Mouse (Mus musculus): ENCODE measurements around the gene Fam114a1.

Gene Fam114a1

DNA sequence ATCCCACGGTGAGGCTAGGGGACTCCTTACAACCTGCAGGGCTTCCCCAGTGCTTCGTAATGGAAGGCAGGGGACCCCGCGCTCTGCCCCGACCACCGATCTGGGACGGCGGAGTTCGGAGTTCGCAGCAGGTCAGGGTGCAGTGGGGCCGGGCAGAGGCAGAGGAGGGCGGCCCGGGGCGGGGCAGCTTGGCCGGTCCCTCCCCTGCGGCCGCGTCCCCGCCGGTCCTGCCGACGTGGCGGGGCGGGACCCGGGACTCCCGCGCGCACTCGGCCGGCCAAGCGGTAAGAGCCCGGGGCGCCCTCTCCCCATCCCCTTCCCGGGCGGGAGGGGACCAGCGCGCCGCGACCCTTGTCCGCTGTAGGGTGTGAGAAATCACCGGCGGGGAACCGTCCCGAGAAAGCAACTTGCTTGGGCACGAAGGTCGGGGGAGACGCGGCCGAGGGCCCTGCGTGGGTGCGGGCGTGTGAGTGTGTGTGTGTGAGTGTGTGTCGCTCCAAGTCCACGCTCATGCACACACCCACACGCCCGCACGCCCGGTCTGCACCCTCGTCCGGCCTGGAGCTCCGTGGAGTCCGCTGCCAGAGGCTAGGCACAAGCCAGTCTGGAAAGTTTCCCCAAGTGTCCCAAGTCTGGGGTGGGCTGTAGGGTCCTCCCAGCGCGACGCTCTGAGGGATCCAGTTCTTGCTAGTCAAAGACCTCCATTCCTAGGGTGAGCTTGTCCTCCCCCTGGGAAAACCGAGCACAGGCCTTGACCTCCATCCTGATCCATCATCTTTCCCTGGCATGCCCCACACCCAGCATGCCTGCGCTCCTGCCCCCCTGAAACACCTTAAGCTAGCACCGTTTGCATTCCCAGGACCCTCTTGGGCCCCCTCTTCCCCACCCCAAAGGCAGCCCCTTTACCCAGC is at the start of gene Fam114a1:
Gene Fam114a1 (plus strand): TSS at position 211 of the 911 bp plus-strand sequence.
- peak; percentile 19 for DNase-seq

DNA sequence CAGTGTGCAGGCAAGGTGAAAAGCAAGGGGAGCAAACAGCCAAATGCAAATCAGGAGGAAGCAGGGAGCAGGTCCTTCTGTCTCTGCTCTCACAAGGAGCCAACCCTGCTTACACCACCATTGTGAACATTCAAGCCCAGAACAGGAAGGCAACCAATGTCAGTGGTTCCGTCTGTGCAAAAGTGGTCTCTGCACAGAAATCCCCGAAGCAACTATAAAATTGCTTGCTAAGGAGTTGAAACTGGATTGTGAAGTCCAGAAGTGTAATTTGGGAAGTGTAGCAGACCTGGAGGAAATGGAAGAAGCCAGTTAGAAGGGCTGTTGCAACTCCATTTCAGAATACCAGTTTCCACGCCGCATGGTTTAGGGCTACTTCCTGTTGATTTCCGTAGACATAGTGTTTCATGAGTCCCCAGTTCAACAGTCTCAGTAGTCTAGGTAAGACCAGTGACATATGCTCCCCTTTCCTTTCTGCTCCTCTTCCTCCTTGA is 46.9 kb upstream of the Fam114a1 start:
- DNase-seq: no peak

DNA sequence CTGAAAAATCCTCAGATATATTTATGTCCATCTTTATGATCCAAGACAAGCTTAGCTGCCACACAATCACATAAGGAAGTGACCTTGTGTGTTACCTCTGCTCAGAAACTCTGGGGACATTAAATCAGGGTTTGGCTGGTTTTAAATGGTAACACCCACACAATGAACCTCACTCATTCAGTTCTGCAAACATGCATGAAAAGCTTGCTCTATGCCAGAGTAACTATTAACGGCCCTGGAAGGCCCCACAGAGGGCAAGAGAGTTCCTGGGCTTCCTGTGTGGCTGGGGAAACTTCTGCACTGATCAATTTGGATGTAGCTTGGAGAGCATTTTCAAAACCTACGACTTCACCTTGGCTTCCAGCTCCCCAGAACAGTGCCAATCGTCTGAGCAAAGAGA is 37.7 kb upstream of the Fam114a1 start:
- DNase-seq: no peak

DNA sequence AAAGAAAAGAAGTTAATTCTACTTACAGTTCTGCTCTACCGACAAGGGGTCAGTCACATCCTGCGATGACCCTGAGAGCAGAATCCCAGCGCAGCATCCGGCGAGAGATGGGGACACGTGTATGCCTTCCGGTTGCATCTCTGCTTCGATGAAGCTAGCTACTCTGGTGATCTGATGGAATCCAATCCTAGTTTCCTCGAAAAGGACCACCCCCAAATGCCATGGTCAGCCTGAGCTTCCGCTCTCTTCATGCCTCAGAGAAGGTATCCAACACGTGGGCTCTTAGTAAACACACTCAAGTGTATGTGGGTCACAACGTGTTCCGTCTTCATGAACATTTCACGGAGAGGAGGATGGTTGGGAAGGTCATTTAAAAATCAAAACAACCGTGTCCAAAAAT is 37.1 kb upstream of the Fam114a1 start:
- no peak for DNase-seq

DNA sequence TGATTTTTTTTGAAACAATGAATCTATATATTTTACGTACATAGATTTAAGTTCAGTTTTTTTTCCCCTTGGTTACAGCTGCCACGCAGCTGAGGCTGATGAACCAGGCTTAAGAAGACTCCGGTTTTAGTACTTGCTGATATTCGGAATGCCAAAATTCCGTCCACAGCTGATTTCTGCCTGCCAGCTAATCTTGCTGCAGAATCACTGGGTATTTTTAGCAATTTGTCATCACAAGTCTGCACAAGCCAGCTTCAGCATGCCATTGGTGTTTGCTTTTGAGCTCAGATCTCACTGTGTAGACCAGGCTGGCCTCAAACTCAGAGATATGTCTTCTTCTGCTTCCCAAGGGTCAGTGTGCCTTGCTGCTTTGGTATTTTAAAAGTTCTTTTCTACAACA is 18.4 kb upstream of the Fam114a1 start:
- DNase-seq: no peak

DNA sequence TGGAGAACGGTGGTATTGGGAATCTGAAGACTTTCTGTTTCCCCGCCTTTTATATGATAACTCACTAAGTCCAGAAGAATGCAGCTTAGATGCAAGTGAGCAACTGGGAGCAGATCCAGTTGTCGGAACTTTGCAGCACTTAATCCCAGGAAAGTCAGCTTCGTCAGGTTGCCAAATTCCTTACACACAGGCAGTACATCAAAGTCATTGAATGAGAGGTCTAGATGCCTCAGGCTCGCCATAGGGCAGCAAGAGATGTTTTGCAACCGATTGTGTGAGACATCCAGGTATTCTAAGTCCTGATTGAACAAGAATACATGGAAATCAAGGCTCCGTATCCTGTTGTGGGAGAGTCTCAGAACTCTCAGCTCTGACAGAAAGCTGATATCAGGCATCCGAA is 14.9 kb upstream of the Fam114a1 start:
- DNase-seq: no peak

DNA sequence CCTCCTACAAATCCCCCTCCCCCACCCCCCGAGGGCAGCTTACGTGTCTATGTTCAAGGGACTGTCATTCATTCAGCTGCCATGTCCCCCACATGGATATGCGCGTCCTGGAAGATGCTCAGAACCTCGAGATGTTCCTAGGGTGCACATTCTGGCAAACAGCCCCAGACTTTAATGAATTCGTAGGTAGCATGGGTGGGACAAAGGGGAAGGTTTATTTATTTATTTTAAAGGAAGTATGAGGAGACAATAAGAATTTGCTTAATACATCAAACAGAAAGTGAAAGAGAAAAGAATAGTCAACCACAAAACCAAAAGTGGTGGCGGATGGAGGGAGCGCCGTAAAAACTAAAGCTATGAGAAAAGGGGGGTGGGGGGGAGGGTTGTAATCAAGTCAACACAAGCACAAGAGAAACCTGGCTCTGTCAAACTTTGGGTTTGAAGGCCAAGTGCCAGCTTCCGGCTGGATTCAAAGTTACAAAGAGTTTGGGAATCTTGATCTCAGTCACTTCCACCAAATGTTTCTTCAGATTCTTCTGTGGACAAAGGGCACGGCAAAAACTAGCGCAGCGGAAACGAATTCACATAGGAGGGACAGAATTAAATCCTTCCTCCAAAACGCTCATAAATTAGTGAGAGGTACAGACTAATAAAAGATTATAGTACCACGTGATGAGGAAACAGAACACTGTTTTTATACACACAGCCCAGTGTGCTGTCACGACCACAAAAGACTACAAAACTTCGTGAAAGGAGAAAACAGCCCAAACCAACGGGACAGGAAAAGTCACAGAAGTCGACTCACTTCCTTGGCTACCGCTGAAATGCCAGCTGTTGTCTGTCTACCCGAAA is 10.7 kb upstream of the Fam114a1 start:
- peak; percentile 49 for DNase-seq

DNA sequence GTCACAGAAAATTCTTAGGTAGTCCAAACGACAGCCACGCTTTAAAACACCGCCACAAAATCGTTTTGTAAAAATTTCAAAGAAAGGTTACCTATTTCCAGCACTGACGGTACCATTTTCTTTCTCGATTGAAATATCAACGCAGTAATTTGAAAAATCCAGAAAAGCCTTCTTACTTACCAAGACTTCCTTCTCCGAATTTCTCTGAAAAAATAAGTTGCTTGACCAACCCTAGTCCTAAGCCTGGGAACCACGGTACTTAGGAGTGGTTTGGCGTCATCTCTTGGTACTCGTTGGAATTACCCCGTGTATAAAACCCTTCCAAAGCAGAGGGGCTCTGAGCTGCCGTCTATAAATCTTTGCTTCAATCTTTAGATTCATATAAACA is 10.0 kb upstream of the Fam114a1 start, which contains the start of gene Tlr6:
Gene Tlr6 (minus strand): TSS at position 255 of the 388 bp plus-strand sequence.
- DNase-seq: peak; percentile 66

DNA sequence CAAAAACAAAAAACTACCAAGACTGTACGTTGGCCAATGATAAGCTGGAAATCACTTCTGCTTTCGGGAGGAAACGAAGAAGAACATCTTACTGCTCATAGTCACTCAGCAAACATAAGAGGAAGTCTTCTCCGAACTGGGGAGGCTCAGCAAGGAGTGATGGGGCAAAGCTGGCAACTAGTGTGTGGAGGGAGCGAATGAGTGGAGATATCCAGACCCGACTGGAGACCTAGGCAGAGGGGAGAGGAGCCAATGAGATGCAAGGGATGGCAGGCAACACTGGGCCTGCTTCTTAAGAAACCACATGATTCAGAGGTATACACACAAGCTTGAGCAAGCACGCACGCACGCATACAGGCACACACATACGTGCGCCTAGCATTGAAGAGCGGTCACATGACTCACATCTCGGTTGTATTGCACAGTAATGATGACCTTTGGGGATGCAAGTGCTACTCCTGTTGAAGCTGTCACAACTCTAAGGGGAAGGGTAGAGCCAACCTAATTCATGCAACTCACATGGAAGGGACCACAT is 8.9 kb upstream of the Fam114a1 start:
- peak; percentile 12 for DNase-seq

DNA sequence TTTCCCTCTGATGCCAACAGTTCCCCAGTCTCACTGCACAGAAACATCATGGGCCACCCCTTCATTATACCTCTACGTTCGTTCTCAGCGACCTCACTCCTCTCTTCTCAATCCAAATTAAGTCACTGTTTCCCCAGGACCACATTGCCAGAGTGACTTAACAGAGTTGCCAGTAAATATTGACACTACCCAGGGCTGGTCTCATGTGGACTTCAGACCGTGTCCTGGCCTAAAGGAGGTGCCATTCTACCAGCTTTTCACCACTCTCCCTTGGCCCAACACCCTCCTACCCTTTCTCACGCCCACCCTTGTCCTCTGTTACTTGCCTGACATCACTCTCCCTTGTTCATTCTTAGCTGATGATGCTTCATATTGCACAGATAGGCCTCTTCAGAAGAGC is 6.6 kb upstream of the Fam114a1 start:
- DNase-seq: no peak

DNA sequence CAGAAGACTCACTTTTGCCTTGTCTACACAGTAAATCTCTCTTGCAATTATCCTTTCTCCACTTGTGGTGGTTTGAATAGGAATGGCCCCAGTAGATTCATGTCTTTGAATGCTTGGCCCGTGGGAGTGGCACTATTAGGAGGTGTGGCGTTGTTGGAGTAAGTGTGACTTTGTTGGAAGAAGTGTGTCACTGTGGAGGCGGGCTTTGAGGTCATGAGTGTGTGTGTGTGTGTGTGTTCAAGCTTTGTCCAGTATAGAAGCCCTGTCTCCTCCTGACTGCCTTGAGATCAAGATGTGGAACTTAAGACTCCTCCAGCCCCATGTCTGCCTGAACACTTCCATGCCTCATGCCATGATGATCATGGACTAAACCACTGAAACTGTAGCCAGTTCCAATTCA is 6.1 kb upstream of the Fam114a1 start:
- DNase-seq: no peak

DNA sequence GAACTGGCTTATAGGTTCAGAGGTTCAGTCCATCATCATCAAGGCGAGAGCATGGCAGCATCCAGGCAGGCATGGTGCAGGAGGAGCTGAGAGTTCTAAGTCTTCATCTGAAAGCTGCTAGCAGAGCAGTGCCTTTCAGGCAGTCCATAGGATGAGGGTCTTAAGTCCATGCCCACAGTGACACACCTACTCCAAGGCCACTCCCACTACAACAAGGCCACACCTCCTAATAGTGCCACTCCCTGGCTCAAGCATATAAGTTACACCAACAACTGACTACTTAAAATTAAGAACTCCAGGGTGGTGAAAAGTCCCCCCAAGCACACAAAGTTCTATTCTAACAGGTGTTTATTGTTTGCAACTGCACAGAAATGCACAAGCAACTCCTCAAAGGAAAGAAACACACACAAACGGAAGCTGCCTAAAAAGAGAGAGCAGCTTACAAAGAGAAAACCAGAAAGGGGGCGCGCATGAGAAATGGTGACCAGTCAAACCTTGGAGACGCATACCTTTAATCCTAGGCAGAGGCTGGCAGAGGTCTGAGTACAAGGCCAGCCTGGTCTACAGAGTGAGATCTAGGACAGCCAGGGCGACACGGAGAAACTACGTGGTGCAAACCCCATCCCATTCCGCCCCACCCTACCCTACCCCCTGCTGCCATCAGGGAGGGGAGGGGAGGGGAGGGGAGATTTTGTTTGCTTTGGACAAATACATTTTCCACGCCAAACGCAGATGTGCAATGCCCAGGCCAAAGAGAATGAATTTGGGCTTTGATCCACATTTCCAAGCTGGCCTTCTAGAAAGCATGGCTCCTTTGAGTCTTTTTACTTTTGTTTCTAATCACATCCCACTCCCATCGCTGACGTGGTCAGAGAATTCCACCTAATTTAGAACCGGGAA is 660 bp upstream of the Fam114a1 start:
- DNase-seq: peak; percentile 31

DNA sequence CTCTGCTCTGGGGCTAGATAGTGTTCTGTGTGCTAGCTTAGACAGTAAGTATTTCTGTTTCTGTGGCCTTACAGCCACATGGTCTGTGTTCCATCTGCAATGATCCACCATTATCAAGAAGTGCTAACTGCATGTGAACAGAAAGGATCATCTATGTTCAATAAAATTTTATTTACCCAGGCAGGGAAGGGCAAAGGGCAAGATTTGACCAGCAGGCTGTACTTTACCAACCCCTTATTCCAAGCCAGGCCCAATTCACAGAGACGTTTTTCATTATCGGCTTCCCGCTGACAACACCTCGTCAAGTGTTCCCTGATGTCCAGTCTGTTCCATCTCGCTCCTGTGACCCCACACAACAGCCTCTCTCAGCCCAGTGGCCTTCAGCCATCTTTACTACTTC is 5.2 kb downstream of the Fam114a1 start:
- DNase-seq: no peak

DNA sequence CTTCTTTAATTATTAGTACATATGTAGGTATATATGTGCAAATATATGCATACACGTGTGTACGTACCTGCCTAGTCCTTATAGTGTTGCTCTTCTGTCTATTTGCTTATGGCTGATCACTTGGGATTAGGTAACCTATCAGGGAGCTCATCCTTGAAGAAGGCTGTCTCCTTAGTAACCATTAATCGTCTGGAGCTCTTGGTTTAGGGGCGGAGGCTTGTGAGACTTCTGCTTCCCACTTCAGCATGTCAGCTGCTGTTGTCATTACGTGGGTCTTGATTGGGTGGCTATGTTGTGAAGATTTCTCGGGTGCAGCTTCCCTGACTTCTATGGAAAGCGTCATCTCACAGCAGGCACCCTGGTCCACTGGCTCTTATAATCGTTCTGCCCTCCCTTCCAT is 7.3 kb downstream of the Fam114a1 start:
- no peak for DNase-seq

DNA sequence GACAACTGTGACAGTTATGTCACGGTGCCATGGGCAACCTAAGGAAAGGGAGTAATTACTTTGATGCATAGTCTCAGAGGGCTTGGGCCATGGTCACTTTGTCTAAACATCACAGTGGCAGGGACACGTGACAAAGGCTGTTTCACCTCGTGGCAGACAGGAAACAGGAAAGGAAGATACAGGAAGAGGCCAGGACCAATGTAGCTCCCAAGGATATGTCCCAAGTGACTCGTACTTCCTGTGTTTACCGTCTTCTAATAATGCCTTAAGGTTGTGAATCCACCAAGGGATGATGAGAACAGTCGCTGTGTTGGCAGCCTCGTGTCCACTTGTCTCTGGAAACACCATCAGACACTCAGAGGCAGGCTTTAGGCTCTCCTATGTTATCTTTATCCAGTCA is 16.1 kb downstream of the Fam114a1 start:
- DNase-seq: no peak

DNA sequence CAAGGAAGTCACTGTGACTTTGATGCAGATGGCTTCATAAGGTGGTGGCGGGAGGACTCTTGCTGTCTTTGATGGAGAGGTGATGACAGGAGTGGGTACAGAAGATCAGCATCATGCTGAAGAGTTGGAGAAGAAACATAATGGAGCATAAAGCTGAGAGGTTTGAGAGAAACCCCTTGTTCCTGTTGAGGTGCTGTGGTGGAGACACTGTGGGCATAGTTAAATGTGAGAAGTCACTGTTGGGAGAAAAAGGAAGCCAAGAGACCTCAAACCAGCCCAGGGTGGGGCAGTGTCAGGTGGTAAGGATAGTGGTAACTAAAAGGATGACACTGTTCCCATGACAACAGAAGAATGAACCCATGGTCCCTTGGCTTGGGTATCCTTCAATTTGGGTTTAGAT is 20.1 kb downstream of the Fam114a1 start:
- DNase-seq: peak; percentile 6

DNA sequence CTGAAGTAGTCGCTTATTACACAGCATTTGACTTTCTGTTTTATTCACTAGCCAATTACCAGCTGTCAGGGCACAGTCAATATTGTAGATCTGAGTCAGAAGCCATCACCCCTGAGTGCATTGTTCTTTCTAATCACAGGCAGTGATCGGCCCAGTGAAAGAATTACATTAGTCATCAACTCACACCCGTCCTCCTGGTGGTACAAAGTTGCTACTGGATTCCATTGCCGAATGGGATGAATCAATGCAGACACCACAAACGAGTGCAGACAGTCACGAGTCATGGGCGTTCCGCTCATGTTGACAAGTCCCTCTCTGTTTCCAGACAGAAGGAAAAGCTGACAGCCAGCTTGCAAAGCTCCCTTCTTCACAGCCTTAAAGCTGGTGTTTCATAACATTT is 22.7 kb downstream of the Fam114a1 start:
- DNase-seq: no peak

DNA sequence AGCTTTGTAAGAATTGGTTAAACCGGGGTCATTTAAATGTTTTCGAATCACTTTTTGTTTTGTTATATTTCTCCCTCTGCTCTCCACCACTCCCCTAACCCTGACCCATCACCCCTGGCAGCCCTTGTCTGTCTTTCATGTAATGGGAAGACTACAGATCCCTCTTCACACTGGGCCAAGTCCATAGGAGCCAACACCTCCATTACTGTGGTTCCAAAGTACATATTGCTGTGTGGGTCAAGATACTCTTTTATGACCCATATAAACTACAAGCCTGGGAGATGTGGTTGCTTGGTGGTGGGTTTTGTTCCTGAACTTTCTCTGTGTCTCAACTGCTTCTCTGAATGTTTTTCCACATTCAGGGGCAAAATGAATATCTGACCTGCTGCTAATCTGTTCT is 25.5 kb downstream of the Fam114a1 start:
- no peak for DNase-seq

DNA sequence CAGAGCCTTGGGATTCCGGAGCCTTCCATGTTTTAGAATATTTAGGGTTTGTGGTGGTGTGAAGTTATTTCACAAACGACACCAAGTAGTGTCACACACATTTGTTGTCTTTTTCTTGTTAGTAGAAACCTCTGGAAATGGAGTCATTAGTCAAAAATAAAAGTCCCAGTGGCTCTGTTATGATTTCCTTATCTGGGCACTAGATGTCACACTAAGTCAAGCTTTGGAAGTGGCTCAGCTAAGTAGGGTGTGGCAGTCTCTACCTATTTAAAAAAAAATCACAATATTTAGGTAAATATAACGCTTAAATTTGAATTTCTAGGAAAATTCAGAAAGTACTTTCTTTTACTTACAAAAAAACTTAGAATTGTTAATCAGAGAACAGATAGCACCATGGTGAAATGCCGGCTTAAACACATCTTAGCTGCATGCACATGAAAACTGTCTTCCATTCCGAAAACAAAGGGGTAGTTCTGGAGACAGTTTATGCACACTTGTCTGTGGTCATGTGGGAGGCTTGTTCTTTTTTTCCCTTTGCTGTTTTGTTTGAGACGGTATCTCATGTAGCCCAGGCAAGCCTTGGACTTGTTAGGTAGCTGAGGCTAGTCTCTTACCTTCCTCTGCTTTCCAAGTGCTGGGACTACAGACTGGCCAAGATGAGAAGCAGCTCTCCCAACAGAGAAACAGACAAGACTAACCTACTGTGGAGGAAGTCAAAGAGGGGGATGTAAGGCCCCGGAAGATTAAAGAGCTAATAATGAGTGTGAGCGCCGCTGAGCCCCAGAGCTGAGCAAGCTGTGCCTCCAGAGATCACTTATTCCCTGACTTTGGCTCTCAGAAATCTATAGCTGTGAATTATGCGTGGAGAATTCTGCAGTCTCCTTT is 33.3 kb downstream of the Fam114a1 start:
- no peak for DNase-seq

DNA sequence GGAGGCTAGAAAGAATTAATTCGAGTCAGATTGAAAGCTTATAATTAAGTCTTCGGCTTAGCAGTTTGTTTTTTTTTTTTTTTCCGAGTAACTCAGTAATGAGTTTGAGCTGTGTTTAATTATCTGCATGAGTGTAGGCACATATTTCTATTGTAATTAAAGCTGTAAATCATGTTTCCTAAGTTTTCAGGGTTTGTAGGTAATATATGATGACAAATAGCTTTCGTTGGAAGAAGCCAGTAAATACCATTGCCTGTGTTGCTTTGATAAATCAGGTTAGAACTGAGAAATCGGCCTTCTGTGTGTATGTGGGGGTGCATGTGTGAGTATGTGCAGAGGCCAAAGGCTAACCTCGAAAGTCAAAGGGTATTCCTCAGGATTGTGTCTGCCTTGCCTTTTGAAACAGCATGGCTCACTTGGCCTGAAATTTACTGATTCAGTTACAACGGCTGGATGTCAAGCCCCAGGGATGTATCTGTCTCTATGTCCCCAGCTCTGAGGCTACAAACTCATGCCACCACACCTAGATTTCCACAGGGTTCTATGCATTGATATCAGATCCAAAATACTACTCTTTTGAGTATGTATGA is 34.2 kb downstream of the Fam114a1 start:
- DNase-seq: no peak

DNA sequence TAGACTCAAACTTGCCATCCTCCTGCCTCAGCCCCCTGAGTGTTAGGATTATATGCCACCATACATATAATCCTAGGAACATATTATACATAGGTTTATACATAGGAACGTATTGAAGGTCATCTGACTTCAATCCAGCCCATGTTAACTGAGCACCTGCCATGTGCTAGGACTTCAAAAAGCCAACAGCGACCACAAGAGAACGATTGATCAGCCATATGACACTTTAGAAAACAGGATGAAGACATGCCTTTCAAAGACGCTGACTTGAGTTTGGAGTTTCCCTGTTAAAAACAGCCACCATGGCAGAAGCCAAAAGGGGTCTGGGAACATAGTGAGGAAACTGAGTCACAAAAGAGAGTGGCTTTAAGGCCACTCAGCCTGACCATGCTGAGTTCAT is 35.4 kb downstream of the Fam114a1 start:
- DNase-seq: no peak
